Mouse (Mus musculus) ovary, adult 10 weeks (tissue): ENCODE measurements around the gene Sgca. TPM values are rescaled to one million over a fixed set of nuclear protein-coding genes. Genes with fewer than 3 reads are reported as not detected.

Experiments used
- polyA plus RNA-seq: library from polyadenylated mRNA; stranded (reverse); fragments of 350-450 nt; fragmentation: Illumina TruSeq; extraction: RNeasy Lipid Tissue Mini Kit (QIAGEN cat#74804); gene quantifications from one replicate; pipeline ENCODE4 v1.2.3, GENCODE M21; 2014

Gene Sgca
- not detected for polyA plus RNA-seq

GRCm38 (mm10) chr11:94976199-94976598, at the start of gene Sgca:
Sgca (minus strand) TSS chr11:94976327.

GRCm38 (mm10) chr11:95009629-95010014, 33.5 kb upstream of the Sgca start, which contains the start of gene Samd14:
Samd14 (plus strand) TSS chr11:95009879.

GRCm38 (mm10) chr11:94990749-94991577, 14.8 kb upstream of the Sgca start, which contains the start of gene Ppp1r9b:
Ppp1r9b (plus strand) TSS chr11:94991035.

GRCm38 (mm10) chr11:94967419-94967818, 8.7 kb downstream of the Sgca start, which contains the start of gene Hils1:
Hils1 (plus strand) TSS chr11:94967593.

GRCm38 (mm10) chr11:94936045-94936444, 40.1 kb downstream of the Sgca start, which contains the start of gene Col1a1:
Col1a1 (plus strand) TSS chr11:94936224.

Other genes starting within 250 kb of the Sgca start
- not detected for gene Cdc34b, start 234.5 kb downstream of the Sgca start, polyA plus RNA-seq
- gene Tmem92, start 193.6 kb downstream of the Sgca start, polyA plus RNA-seq = not detected
- gene Col1a1, start 40.1 kb downstream of the Sgca start, polyA plus RNA-seq = 54.4 TPM
- not detected for gene Hils1, start 8.7 kb downstream of the Sgca start, polyA plus RNA-seq
- 19.2 TPM for gene Ppp1r9b, start 14.7 kb upstream of the Sgca start, polyA plus RNA-seq
- not detected for gene Samd14, start 33.6 kb upstream of the Sgca start, polyA plus RNA-seq
- gene Pdk2, start 65.0 kb upstream of the Sgca start, polyA plus RNA-seq = 1.9 TPM
- 0.68 TPM for gene Itga3, start 100.5 kb upstream of the Sgca start, polyA plus RNA-seq
- not detected for gene Dlx3, start 143.8 kb upstream of the Sgca start, polyA plus RNA-seq
- not detected for gene Dlx4, start 169.9 kb upstream of the Sgca start, polyA plus RNA-seq